Mouse (Mus musculus) frontal cortex, postnatal 14 days (tissue): ENCODE measurements around the gene Fkbp7.

Source experiments
- DNase-seq, 2 experiments: peaks; one replicate each; pipeline ENCODE4 v3.0.0; 2022; ENCODE audit warnings: low spot score in 2 of 2

The Fkbp7 gene

GRCm38 (mm10) chr2:76672966-76673392, at the start of gene Fkbp7:
Gene Fkbp7, minus strand, starts transcription at chr2:76673116.
- peak; percentile 83 for DNase-seq

GRCm38 (mm10) chr2:76719650-76720049, 46.7 kb upstream of the Fkbp7 start:
- no peak for DNase-seq

- DNase-seq: no peak
Observed at GRCm38 (mm10) chr2:76714984-76715383, 42.1 kb upstream of the Fkbp7 start.

- DNase-seq: no peak
Observed at GRCm38 (mm10) chr2:76708512-76708911, 35.6 kb upstream of the Fkbp7 start.

- no peak for DNase-seq
Observed at GRCm38 (mm10) chr2:76705655-76706054, 32.7 kb upstream of the Fkbp7 start.

GRCm38 (mm10) chr2:76702751-76703150, 29.8 kb upstream of the Fkbp7 start:
- no peak for DNase-seq

- no peak for DNase-seq
Observed at GRCm38 (mm10) chr2:76702188-76702587, 29.3 kb upstream of the Fkbp7 start.

GRCm38 (mm10) chr2:76695290-76695689, 22.4 kb upstream of the Fkbp7 start:
- DNase-seq: no peak

- DNase-seq: no peak
Observed at GRCm38 (mm10) chr2:76693765-76694164, 20.8 kb upstream of the Fkbp7 start.

GRCm38 (mm10) chr2:76690436-76691204, 17.7 kb upstream of the Fkbp7 start:
- no peak for DNase-seq

GRCm38 (mm10) chr2:76688162-76688561, 15.2 kb upstream of the Fkbp7 start:
- no peak for DNase-seq

- DNase-seq: no peak
Observed at GRCm38 (mm10) chr2:76687608-76688007, 14.7 kb upstream of the Fkbp7 start.

- DNase-seq: no peak
Observed at GRCm38 (mm10) chr2:76686986-76687385, 14.1 kb upstream of the Fkbp7 start.

- no peak for DNase-seq
Observed at GRCm38 (mm10) chr2:76682301-76682700, 9.4 kb upstream of the Fkbp7 start.

- no peak for DNase-seq
Observed at GRCm38 (mm10) chr2:76676401-76677226, 3.7 kb upstream of the Fkbp7 start.

- no peak for DNase-seq
Observed at GRCm38 (mm10) chr2:76675949-76676348, 3.0 kb upstream of the Fkbp7 start.

- DNase-seq: no peak
Observed at GRCm38 (mm10) chr2:76675451-76675850, 2.5 kb upstream of the Fkbp7 start.

- peak; percentile 70 to 79 for DNase-seq
Observed at GRCm38 (mm10) chr2:76674725-76675427, 2.0 kb upstream of the Fkbp7 start, which contains the start of gene Plekha3. Gene Plekha3, plus strand, starts transcription at chr2:76675281.

- DNase-seq: no peak
Observed at GRCm38 (mm10) chr2:76673472-76674081, 661 bp upstream of the Fkbp7 start.

GRCm38 (mm10) chr2:76672134-76672745, 676 bp downstream of the Fkbp7 start:
- DNase-seq: no peak

- no peak for DNase-seq
Observed at GRCm38 (mm10) chr2:76671641-76672040, 1.3 kb downstream of the Fkbp7 start.
